Mouse (Mus musculus) kidney, postnatal 36 days (tissue): Measurements from ENCODE around the gene Gm10721.
"Not testable (repeated sequence)": the region's sequence is repeated elsewhere in the genome, so short reads cannot be mapped to it uniquely, and the experiment has no call there.

Experiments used
- DNase-seq, 2 experiments: peaks; one replicate each; pipeline ENCODE4 v3.0.0; 2021 to 2022; ENCODE audit warnings: mixed read lengths in 2 of 2

Gm10721 gene

GRCm38 (mm10) chr9:3025653-3026052 is 12.7 kb downstream of the Gm10721 start:
- peak; percentile 43 to 48 for DNase-seq

GRCm38 (mm10) chr9:3026136-3026535 is 13.2 kb downstream of the Gm10721 start:
- DNase-seq: not testable (repeated sequence)

- peak in 1 of 2 experiments; percentile 8 for DNase-seq
These were observed 13.8 kb downstream of the Gm10721 start for GRCm38 (mm10) chr9:3026741-3027140.

- DNase-seq: not testable (repeated sequence)
These were observed 14.3 kb downstream of the Gm10721 start for GRCm38 (mm10) chr9:3027200-3027599.

GRCm38 (mm10) chr9:3029276-3030000 is 16.5 kb downstream of the Gm10721 start:
- DNase-seq: peak; percentile 10 to 29

- not testable (repeated sequence) for DNase-seq
These were observed 17.9 kb downstream of the Gm10721 start for GRCm38 (mm10) chr9:3030677-3031318.

- not testable (repeated sequence) for DNase-seq
These were observed 21.4 kb downstream of the Gm10721 start, which contains the start of gene Gm17535 for GRCm38 (mm10) chr9:3034299-3034698. Gm17535 (plus strand) TSS chr9:3034599.

- not testable (repeated sequence) for DNase-seq
These were observed 23.6 kb downstream of the Gm10721 start, which contains the start of gene Gm10715 for GRCm38 (mm10) chr9:3036577-3036976. Gm10715 (plus strand) TSS chr9:3036877.

- not testable (repeated sequence) for DNase-seq
These were observed 25.2 kb downstream of the Gm10721 start for GRCm38 (mm10) chr9:3038161-3038560.
